Comparison of ENCODE assay signal across 8 mouse cellular contexts in genomic region chr3:146449745-146450250, GRCm38 (mm10). TPM values are rescaled to one million over a fixed set of nuclear protein-coding genes. Genes with fewer than 3 reads are reported as not detected.
A peak's percentile ranks its signal among the peaks of the same experiment; 100 is the strongest.
DNase-seq lines count a peak whose midpoint lies in the region; ATAC-seq lines count a peak whose summit lies in the region.

TSS of gene Ctbs (plus strand) at chr3:146449795.

- no peaks in the 10 kb centered on the region for H3K27me3 ChIP-seq in neural tube, embryonic 11.5 days (ENCODE audit: control insufficient read depth, insufficient read depth, low read length)
- no peaks in the 10 kb centered on the region for H3K27me3 ChIP-seq in liver, embryonic 12.5 days (replicated peaks)
- H3K27me3 ChIP-seq in stomach, embryonic 15.5 days (replicated peaks), result no peaks in the 10 kb centered on the region

- H3K4me1 ChIP-seq in neural tube, embryonic 11.5 days (ENCODE audit: control insufficient read depth, insufficient read depth, low read length), result no peaks in the 10 kb centered on the region
- peaks cover 32% of the 10 kb centered on the region for H3K4me1 ChIP-seq in liver, embryonic 12.5 days
- peaks cover 6% of the 10 kb centered on the region; the same call in 1 of the 2 replicates for H3K4me1 ChIP-seq in stomach, embryonic 15.5 days

- H3K4me3 ChIP-seq in neural tube, embryonic 11.5 days (ENCODE audit: low read depth, low read length), result peak within 1 kb of the TSS; percentile 48
- H3K4me3 ChIP-seq in liver, embryonic 12.5 days, result peak within 1 kb of the TSS; percentile 69
- H3K4me3 ChIP-seq in stomach, embryonic 15.5 days (replicated peaks), result peak within 1 kb of the TSS; percentile 69

- no peak for DNase-seq in adrenal gland, adult 8-10 months
- DNase-seq in adrenal gland, postnatal 14 days, result no peak
- no peak for DNase-seq in neural tube, embryonic 11.5 days (ENCODE audit: low spot score)
- no peak for DNase-seq in neural tube, embryonic 10.5 days (ENCODE audit: extremely low spot score, low spot score)
- DNase-seq in cerebellum, adult 11-12 months, result no peak

- no peak for ATAC-seq in neural tube, embryonic 11.5 days (ENCODE audit: insufficient read depth, low FRiP score, low TSS enrichment)
- no peak for ATAC-seq in liver, embryonic 12.5 days
- no peak for ATAC-seq in stomach, embryonic 15.5 days (ENCODE audit: insufficient read depth, low FRiP score, low read depth)
- no peak for ATAC-seq in erythroid progenitor cell, adult 5-6 weeks (replicated peaks; ENCODE audit: low FRiP score, poor library complexity, severe bottlenecking)

- peak within 1 kb of the TSS; percentile 76 for H3K4me2 ChIP-seq in neural tube, embryonic 11.5 days (ENCODE audit: low read depth)
- peak within 1 kb of the TSS; percentile 80 for H3K4me2 ChIP-seq in liver, embryonic 12.5 days
- H3K4me2 ChIP-seq in stomach, embryonic 15.5 days, result peak within 1 kb of the TSS; percentile 63

- 56% methylated on average over 9 of the region's 9 CpGs for WGBS in neural tube, embryonic 11.5 days
- 43% methylated on average over 9 of the region's 9 CpGs for WGBS in liver, embryonic 12.5 days (ENCODE audit: insufficient replicate concordance)
- WGBS in stomach, embryonic 15.5 days, result 43% methylated on average over 9 of the region's 9 CpGs

- no peaks in the 10 kb centered on the region for H3K36me3 ChIP-seq in neural tube, embryonic 11.5 days (ENCODE audit: control insufficient read depth, insufficient read depth, low read length)
- H3K36me3 ChIP-seq in liver, embryonic 12.5 days, result peaks cover 15% of the 10 kb centered on the region
- H3K36me3 ChIP-seq in stomach, embryonic 15.5 days, result no peaks in the 10 kb centered on the region

- no peak within 1 kb of the TSS for H3K27ac ChIP-seq in neural tube, embryonic 11.5 days (ENCODE audit: low read depth, low read length)
- peak within 1 kb of the TSS; percentile 78 for H3K27ac ChIP-seq in liver, embryonic 12.5 days
- peak within 1 kb of the TSS; percentile 91 for H3K27ac ChIP-seq in stomach, embryonic 15.5 days

- H3K9ac ChIP-seq in neural tube, embryonic 11.5 days (ENCODE audit: low read length), result peak within 1 kb of the TSS; percentile 67
- H3K9ac ChIP-seq in liver, embryonic 12.5 days, result peak within 1 kb of the TSS; percentile 80
- H3K9ac ChIP-seq in stomach, embryonic 15.5 days, result peak within 1 kb of the TSS; percentile 71

- no peaks in the 10 kb centered on the region for H3K9me3 ChIP-seq in neural tube, embryonic 11.5 days (ENCODE audit: control insufficient read depth, low read length)
- no peaks in the 10 kb centered on the region; the same call in 1 of the 2 replicates for H3K9me3 ChIP-seq in liver, embryonic 12.5 days (replicated peaks)
- H3K9me3 ChIP-seq in stomach, embryonic 15.5 days, result no peaks in the 10 kb centered on the region

RNA-seq across cellular contexts. Expression of gene Ctbs, which starts in this region (rescaled TPM):
- 10 to 100 TPM in 3 of 4 experiments, 1 to 10 TPM in 1; 10.0 to 15.2 (median 12.8) TPM for total RNA-seq in adrenal gland, adult 8-10 months (2022)
- 9.6 and 9.8 TPM in 2 replicates for total RNA-seq in adrenal gland, postnatal 14 days (2021)
- 5.3 and 5.5 TPM in 2 replicates for polyA plus RNA-seq in neural tube, embryonic 11.5 days (2014; fragmentation: Nextera tagmentation; extraction: Ambion mirVana)
- polyA plus RNA-seq in liver, embryonic 12.5 days (2016; fragmentation: Nextera tagmentation; extraction: Ambion mirVana), result 5.5 and 6.4 TPM in 2 replicates
- polyA plus RNA-seq in stomach, embryonic 15.5 days (2015; fragmentation: Nextera tagmentation; extraction: Ambion mirVana), result 10.9 and 11.3 TPM in 2 replicates
- total RNA-seq in erythroid progenitor cell, adult 5-6 weeks (2015; ENCODE audit: low replicate concordance), result 4.3 and 5.4 TPM in 2 replicates
- 0.53 and 0.64 TPM in 2 replicates for total RNA-seq in erythroid progenitor cell, adult 5-6 weeks (2017; ENCODE audit: low replicate concordance)
